Mouse (Mus musculus) CH12.LX (cell line): ENCODE measurements around the gene Zfp408. TPM values are rescaled to one million over a fixed set of nuclear protein-coding genes. Genes with fewer than 3 reads are reported as not detected.

ENCODE experiments used
- DNase-seq: peaks from one replicate; pipeline ENCODE4 v3.0.0-alpha.2; 2013; ENCODE audit errors: extremely low read depth
- H3K27ac ChIP-seq: 2 replicates; pipeline ENCODE4 v1.5.1; 2012; ENCODE audit warnings: low read depth, mild to moderate bottlenecking, control low read depth, moderate library complexity; ENCODE audit not compliant: insufficient read depth
- H3K27me3 ChIP-seq: replicated peaks from 2 replicates; pipeline ENCODE3; 2012; ENCODE audit warnings: inconsistent platforms
- H3K36me3 ChIP-seq, 2 experiments: replicated peaks in 1 of 2; 2 replicates each; pipeline versions ENCODE3 to v1.6.1; 2012; ENCODE audit warnings: inconsistent platforms in 1 of 2, low read length in 1 of 2, mild to moderate bottlenecking in 1 of 2, mixed read lengths in 1 of 2, moderate library complexity in 1 of 2; ENCODE audit not compliant: control insufficient read depth in 1 of 2, insufficient read depth in 1 of 2
- H3K4me1 ChIP-seq, 2 experiments: 2 replicates each; pipeline ENCODE4 v1.6.1; 2012; ENCODE audit warnings: inconsistent platforms in 1 of 2, moderate library complexity in 1 of 2; ENCODE audit not compliant: insufficient read depth in 2 of 2, control insufficient read depth in 1 of 2
- H3K4me2 ChIP-seq: 2 replicates; pipeline ENCODE4 v1.6.1; 2012; ENCODE audit warnings: low read depth, mild to moderate bottlenecking, control low read depth; ENCODE audit not compliant: poor library complexity, insufficient read depth, severe bottlenecking
- H3K4me3 ChIP-seq, 3 experiments: fragments of 150-350 bp in 1 of 3; sonication (generic) in 1 of 3; replicated peaks in 1 of 3; 2 replicates each; pipeline versions ENCODE3 to v1.5.1; 2011 to 2012; ENCODE audit warnings: low read depth in 2 of 3, low read length in 2 of 3, mild to moderate bottlenecking in 2 of 3, moderate library complexity in 2 of 3, control low read depth in 1 of 3, improper control_type of control experiment in 1 of 3, inconsistent platforms in 1 of 3, mixed read lengths in 1 of 3; ENCODE audit not compliant: poor library complexity in 1 of 3
- H3K79me2 ChIP-seq: replicated peaks from 2 replicates; pipeline ENCODE4 v1.6.1; 2012; ENCODE audit warnings: mild to moderate bottlenecking, moderate library complexity; ENCODE audit not compliant: control insufficient read depth, poor library complexity, insufficient read depth, severe bottlenecking; ENCODE audit errors: extremely low read depth
- H3K9ac ChIP-seq: 2 replicates; pipeline ENCODE4 v1.6.1; 2012; ENCODE audit warnings: low read depth, mild to moderate bottlenecking, control low read depth, moderate library complexity; ENCODE audit not compliant: insufficient read depth
- H3K9me3 ChIP-seq: replicated peaks from 2 replicates; pipeline ENCODE3; 2012; ENCODE audit warnings: low read length, inconsistent platforms, mixed read lengths
- CHD1 ChIP-seq: IDR thresholded peaks from 2 replicates; pipeline ENCODE4 v1.6.1; 2012; ENCODE audit warnings: low read depth, low read length, improper control_type of control experiment, inconsistent platforms
- CTCF ChIP-seq, 2 experiments: IDR thresholded peaks in 1 of 2; conservative IDR thresholded peaks in 1 of 2; 2 replicates each; pipeline ENCODE4 v1.5.1; 2011 to 2012; ENCODE audit warnings: low read depth in 2 of 2, low read length in 2 of 2, improper control_type of control experiment in 1 of 2, inconsistent platforms in 1 of 2, mild to moderate bottlenecking in 1 of 2, moderate library complexity in 1 of 2
- ELF1 ChIP-seq: IDR thresholded peaks from 2 replicates; pipeline ENCODE4 v1.6.1; 2014; ENCODE audit warnings: low read depth, mild to moderate bottlenecking, inconsistent platforms, low read length, improper control_type of control experiment
- EP300 ChIP-seq: IDR thresholded peaks from 2 replicates; pipeline ENCODE4 v1.6.1; 2011; ENCODE audit warnings: low read length, improper control_type of control experiment
- HCFC1 ChIP-seq: IDR thresholded peaks from 2 replicates; pipeline ENCODE4 v1.6.1; 2012; ENCODE audit warnings: low read depth, mild to moderate bottlenecking, inconsistent platforms, low read length, improper control_type of control experiment
- IRF4 ChIP-seq: IDR thresholded peaks from 2 replicates; pipeline ENCODE4 v1.6.1; 2014; ENCODE audit warnings: low read depth, mild to moderate bottlenecking, inconsistent platforms, low read length, improper control_type of control experiment
- JUN ChIP-seq: IDR thresholded peaks from 2 replicates; pipeline ENCODE4 v1.6.1; 2011; ENCODE audit warnings: low read depth, mild to moderate bottlenecking, low read length, improper control_type of control experiment, moderate library complexity; ENCODE audit not compliant: insufficient read depth
- KAT2A ChIP-seq: IDR thresholded peaks from 2 replicates; pipeline ENCODE4 v1.6.1; 2012; ENCODE audit warnings: low read length, improper control_type of control experiment, inconsistent platforms; ENCODE audit not compliant: insufficient replicate concordance
- MAFK ChIP-seq: IDR thresholded peaks from 2 replicates; pipeline ENCODE4 v1.6.1; 2011; ENCODE audit warnings: low read length, improper control_type of control experiment; ENCODE audit not compliant: insufficient replicate concordance
- MAZ ChIP-seq: IDR thresholded peaks from 2 replicates; pipeline ENCODE4 v1.6.1; 2012; ENCODE audit warnings: low read depth, mild to moderate bottlenecking, inconsistent platforms, low read length, improper control_type of control experiment, moderate library complexity
- MXI1 ChIP-seq: IDR thresholded peaks from 2 replicates; pipeline ENCODE4 v1.6.1; 2011; ENCODE audit warnings: mild to moderate bottlenecking, low read depth, low read length, improper control_type of control experiment
- MYC ChIP-seq: IDR thresholded peaks from 2 replicates; pipeline ENCODE4 v1.6.1; 2011; ENCODE audit warnings: low read depth, mild to moderate bottlenecking, improper control_type of control experiment, low read length
- NELFE ChIP-seq: IDR thresholded peaks from 2 replicates; pipeline ENCODE4 v1.6.1; 2011; ENCODE audit warnings: low read depth, low read length, improper control_type of control experiment
- PAX5 ChIP-seq: IDR thresholded peaks from 2 replicates; pipeline ENCODE4 v1.6.1; 2012; ENCODE audit warnings: low read length, inconsistent platforms, mixed read lengths
- RCOR1 ChIP-seq: conservative IDR thresholded peaks from 2 replicates; pipeline ENCODE4 v1.6.1; 2012; ENCODE audit warnings: low read depth, mild to moderate bottlenecking, inconsistent platforms, low read length, improper control_type of control experiment
- TBP ChIP-seq: conservative IDR thresholded peaks from 2 replicates; pipeline ENCODE4 v1.6.1; 2011; ENCODE audit warnings: low read depth, low read length, improper control_type of control experiment
- UBTF ChIP-seq: IDR thresholded peaks from 2 replicates; pipeline ENCODE4 v1.6.1; 2012; ENCODE audit warnings: low read depth, mild to moderate bottlenecking, inconsistent platforms, low read length, improper control_type of control experiment, moderate library complexity
- USF2 ChIP-seq: conservative IDR thresholded peaks from 2 replicates; pipeline ENCODE4 v1.6.1; 2011; ENCODE audit warnings: low read depth, low read length, improper control_type of control experiment
- ZC3H11A ChIP-seq: IDR thresholded peaks from 2 replicates; pipeline ENCODE4 v1.6.1; 2012; ENCODE audit warnings: low read depth, mild to moderate bottlenecking, inconsistent platforms, low read length, improper control_type of control experiment
- ZKSCAN1 ChIP-seq: IDR thresholded peaks from 2 replicates; pipeline ENCODE4 v1.6.1; 2012; ENCODE audit warnings: low read depth, inconsistent platforms, low read length, improper control_type of control experiment, borderline replicate concordance
- ZNF384 ChIP-seq: IDR thresholded peaks from 2 replicates; pipeline ENCODE4 v1.6.1; 2012; ENCODE audit warnings: low read depth, low read length, improper control_type of control experiment, inconsistent platforms
- dilution Hi-C: fragments of 300-500 bp; cut with MboI; formaldehyde crosslinking; loops from 2 replicates; pipeline ENCODE4 v1.14.3; 2020; ENCODE audit warnings: low sequenced_read_pairs; ENCODE audit not compliant: extremely low pct_unique_long_range_greater_than_20kb, extremely low pct_ligation_motif_present
- in situ Hi-C: fragments of 300-500 bp; cut with MboI; formaldehyde crosslinking; loops from 3 replicates; pipeline ENCODE4 v1.14.3; 2019; ENCODE audit warnings: low sequenced_read_pairs, low pct_ligation_motif_present, low pct_unique_long_range_greater_than_20kb, mixed read lengths
- polyA plus RNA-seq: library from polyadenylated mRNA; unstranded; fragments of >175 nt; gene quantifications from 2 replicates; pipeline ENCODE4 v1.2.1, GENCODE M21; 2012; ENCODE audit warnings: low read depth; ENCODE audit not compliant: insufficient read length
- total RNA-seq, 2 experiments: library from RNA; depleted of rRNA; stranded (reverse); fragments of 300-350 nt in 1 of 2; fragments of >200 nt in 1 of 2; gene quantifications; 2 replicates each; pipeline ENCODE4 v1.2.3; 2012 to 2014

The Zfp408 gene
- total and polyA plus RNA-seq, 3 experiments, result 8.1 to 16.0 (median 9.2) TPM

DNA sequence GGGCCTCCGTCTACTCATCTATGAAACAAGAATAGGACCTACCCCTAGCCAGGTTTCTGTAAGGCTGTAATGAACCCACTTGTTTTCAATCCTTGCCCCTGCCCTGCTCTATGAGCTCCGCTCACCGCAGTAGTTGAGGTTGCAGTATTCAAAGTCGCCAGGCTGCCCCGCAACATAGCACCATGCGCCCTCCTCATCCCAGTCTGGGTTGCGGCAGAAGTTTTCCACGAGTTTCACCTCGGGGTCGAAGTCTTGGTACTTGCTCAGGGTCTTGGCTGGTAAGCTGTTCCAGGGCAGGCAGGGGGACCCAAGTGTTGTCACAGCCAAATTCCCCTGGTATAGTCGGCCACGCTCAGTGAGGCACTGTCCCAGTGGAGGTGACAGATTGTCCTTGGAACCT lies 19.2 kb downstream of the Zfp408 start:
- H3K79me2 ChIP-seq, result no peaks in the 10 kb centered on the region
- no peak overlapping the region for H3K27ac ChIP-seq
- peaks cover 0 to 3% of the 10 kb centered on the region in 2 experiments for H3K36me3 ChIP-seq
- in situ Hi-C loops, result no loop called here
- no peak for TF ChIP-seq NELFE
- no peak for TF ChIP-seq EP300
- TF ChIP-seq PAX5, result no peak
- TF ChIP-seq KAT2A, result no peak
- TF ChIP-seq ZKSCAN1, result no peak
- TF ChIP-seq MYC, result no peak
- no peak for TF ChIP-seq RCOR1
- no peak for TF ChIP-seq MAFK
- TF ChIP-seq ELF1, result no peak
- TF ChIP-seq TBP, result no peak
- TF ChIP-seq IRF4, result no peak
- TF ChIP-seq USF2, result no peak
- no peak for TF ChIP-seq CHD1
- TF ChIP-seq JUN, result no peak
- TF ChIP-seq UBTF, result no peak
- no peak for TF ChIP-seq MXI1
- no peak for TF ChIP-seq HCFC1
- no peak for TF ChIP-seq ZNF384
- TF ChIP-seq MAZ, result no peak
- TF ChIP-seq ZC3H11A, result no peak
- H3K9ac ChIP-seq, result no peak overlapping the region
- no peaks in the 10 kb centered on the region for H3K9me3 ChIP-seq
- dilution Hi-C loops, result no loop called here
- H3K4me2 ChIP-seq, result no peak overlapping the region
- DNase-seq, result no peak
- H3K4me3 ChIP-seq, result no peak overlapping the region
- H3K4me1 ChIP-seq, result peaks cover 0 to 6% of the 10 kb centered on the region in 2 experiments; a peak in 3 of 4 replicates
- peaks cover 2% of the 10 kb centered on the region for H3K27me3 ChIP-seq

DNA sequence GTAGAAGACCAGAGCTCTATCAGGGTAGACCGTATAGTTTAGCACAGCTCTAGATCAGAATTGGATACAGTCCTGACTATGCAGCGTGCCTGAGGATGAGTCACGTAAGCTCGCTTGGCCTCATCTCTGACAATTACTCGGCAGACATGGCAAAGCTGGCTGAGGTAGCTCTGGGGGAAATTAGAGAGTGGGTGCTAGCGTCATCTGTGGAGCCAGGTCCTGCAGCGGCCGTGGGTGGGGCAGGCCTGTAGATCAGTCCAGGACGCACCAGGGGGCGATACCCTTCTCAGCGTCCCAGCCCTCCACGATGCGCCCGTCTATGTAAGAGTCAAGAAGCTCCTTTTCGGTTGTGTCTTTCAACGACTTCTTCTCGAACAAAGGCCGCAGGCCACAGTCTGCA lies 19.9 kb downstream of the Zfp408 start:
- Histone ChIP-seq H3K27me3 (peaks cover 2% of the 10 kb centered on the region), H3K36me3 (peaks cover 0 to 7% of the 10 kb centered on the region in 2 experiments)
- dilution Hi-C loops, result no loop called here

More for the DNA sequence above, 19.9 kb downstream of the Zfp408 start:
- TF ChIP-seq CTCF (conservative IDR thresholded peaks at IDR 0.05 in 1 of 2, IDR thresholded peaks at IDR 0.05 in 1 of 2; ENCODE audit: low read depth in 2 of 2, low read length in 2 of 2) (peak in 1 of 2 experiments; percentile 32; a peak in 2 of 4 replicates), JUN (no peak)
- no peak overlapping the region for H3K4me2 ChIP-seq
- in situ Hi-C loops, result no loop called here
- DNase-seq, result no peak
- H3K9me3 ChIP-seq, result no peaks in the 10 kb centered on the region
- no peaks in the 10 kb centered on the region for H3K79me2 ChIP-seq
- no peaks in the 10 kb centered on the region; a peak in 1 of 4 replicates for H3K4me1 ChIP-seq
- H3K9ac ChIP-seq, result no peak overlapping the region
- H3K27ac ChIP-seq, result no peak overlapping the region
- H3K4me3 ChIP-seq, result no peak overlapping the region
